Mouse (Mus musculus) Patski (cell line): ENCODE results near the gene Pdhb. TPM values are rescaled to one million over a fixed set of nuclear protein-coding genes. Genes with fewer than 3 reads are reported as not detected.
"Not testable (repeated sequence)": the region's sequence is repeated elsewhere in the genome, so short reads cannot be mapped to it uniquely, and the experiment has no call there.

Source experiments
- ATAC-seq: fragments of 100-300 bp; one replicate; pipeline ENCODE4 v1.8.0; 2021
- CTCF ChIA-PET: fragments of 350-600 bp; sonication (Branson Sonifier 250); formaldehyde crosslinking; loops from one replicate; lab custom pipeline; 2022; ENCODE audit warnings: inconsistent platforms; lab: Charles Lee
- POLR2A ChIA-PET: fragments of 350-600 bp; sonication (Branson Sonifier 250); formaldehyde crosslinking; loops from one replicate; lab custom pipeline; 2022; ENCODE audit warnings: antibody characterized with exemption, inconsistent platforms; lab: Charles Lee
- DNase-seq: peaks from one replicate; pipeline ENCODE4 v3.0.0-alpha.2; 2011; ENCODE audit warnings: low read depth, low spot score
- H3K27me3 ChIP-seq: fragments of 371-371 bp; one replicate; pipeline ENCODE4 v1.5.1; 2021
- CTCF ChIP-seq: fragments of 100-300 bp; IDR thresholded peaks from one replicate; pipeline ENCODE4 v1.5.1; 2021
- in situ Hi-C: fragments of 300-500 bp; cut with MboI; formaldehyde crosslinking; loops from 3 replicates; pipeline ENCODE4 v1.11.1; 2018; ENCODE audit warnings: low pct_unique_long_range_greater_than_20kb, mixed read lengths
- polyA plus RNA-seq: library from polyadenylated mRNA; unstranded; gene quantifications from one replicate; pipeline ENCODE4 v1.2.3, GENCODE M21; 2021

Pdhb gene
- polyA plus RNA-seq, 1 experiment from 2014 or later = 217 TPM

DNA sequence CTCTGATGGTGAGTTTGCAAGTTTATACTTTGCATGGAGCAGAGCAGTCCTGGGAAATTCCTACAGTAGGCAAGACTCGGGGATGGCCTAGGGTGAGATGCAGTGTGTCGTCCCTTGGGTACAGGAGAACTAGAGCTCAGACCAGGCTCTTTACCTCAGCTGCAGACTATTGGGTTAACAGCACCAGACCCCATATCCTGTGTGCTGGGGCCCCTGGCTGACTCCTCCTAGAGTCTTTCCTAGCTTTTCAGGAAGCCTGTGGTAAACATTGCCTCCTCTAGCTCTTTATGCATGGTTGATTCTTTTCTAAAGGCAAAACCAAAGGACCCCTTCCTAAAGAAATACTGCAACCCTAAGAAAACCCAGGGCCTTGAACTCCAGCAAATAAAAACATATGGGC lies 31.7 kb downstream of the Pdhb start:
- H3K27me3 ChIP-seq = no peaks in the 10 kb centered on the region
- TF ChIP-seq CTCF = no peak
- ChIA-PET POLR2A (no interaction called here), CTCF (interaction anchor here (1.1 to 1.4 kb wide), 5 partner anchors 11 to 24 kb away, joined by 3 to 4 read pairs (median 3); no protein-coding TSS in a partner anchor)
- DNase-seq = no peak
- in situ Hi-C loops = no loop called here
- ATAC-seq = no peak

DNA sequence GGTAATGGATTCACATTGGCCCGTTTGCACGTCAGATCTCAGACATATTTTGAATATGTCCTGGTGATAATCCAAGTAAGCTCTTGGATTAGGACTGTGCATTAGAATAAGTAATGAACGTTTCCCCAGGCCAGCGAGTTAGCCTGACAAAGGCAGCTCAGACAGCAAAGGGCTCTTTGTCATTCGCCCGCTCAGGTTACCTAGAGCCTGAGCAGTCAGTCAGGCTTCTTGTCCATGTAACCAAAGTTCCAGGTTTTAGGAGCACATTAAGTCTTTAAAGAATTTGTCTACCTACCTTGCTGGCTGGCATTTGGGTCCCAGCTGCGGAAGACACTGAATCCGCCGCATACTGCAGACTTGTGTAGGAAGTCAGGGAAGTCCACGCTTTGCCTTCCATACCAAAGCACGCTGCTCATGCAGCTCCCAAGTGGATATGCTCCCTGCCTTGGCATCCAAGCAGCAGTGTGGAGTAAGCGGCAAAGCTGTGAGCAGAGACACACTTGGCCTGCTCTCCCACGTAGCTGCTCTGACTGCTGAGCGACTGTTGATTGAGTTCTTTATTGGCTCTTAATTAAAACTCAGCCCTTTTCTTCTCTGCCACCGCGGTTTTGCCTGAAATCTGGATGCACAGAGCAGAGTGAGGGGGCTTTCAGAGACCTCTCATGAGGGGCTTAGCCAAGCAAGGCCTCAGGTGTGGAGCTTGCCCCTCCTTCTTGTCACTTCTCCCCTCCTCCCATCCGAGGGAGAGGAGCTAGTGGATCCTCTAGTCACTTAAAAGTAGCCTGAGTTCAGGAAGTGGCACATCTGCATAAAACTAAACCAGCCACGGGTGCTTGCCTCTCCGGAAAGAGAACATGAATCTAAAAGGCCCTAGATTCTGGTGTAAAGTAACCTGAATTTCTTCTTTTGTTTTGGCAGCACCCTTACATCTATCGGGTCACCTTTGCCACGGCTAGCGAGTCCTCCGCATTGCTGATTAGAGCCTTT lies 32.8 kb downstream of the Pdhb start:
- H3K27me3 ChIP-seq = no peaks in the 10 kb centered on the region
- CTCF ChIA-PET = no interaction called here
- DNase-seq (no peak), ATAC-seq (no peak)
- no peak for TF ChIP-seq CTCF
- in situ Hi-C loops = no loop called here
- POLR2A ChIA-PET = no interaction called here

- no peak for TF ChIP-seq CTCF
- in situ Hi-C loops = no loop called here
- ATAC-seq (peak; percentile 92), DNase-seq (peak; percentile 48)
- no peaks in the 10 kb centered on the region for H3K27me3 ChIP-seq
- ChIA-PET CTCF (interaction anchor here (1.2 to 1.8 kb wide), 3 partner anchors 17 to 21 kb away, joined by 3 to 4 read pairs (median 4); no protein-coding TSS in a partner anchor), POLR2A (interaction anchor here (1.2 kb wide), 1 partner anchor 33 kb away, joined by 4 read pairs; no protein-coding TSS in a partner anchor)
Measured at GRCm38 (mm10) chr14:8135130-8135529, 37.7 kb downstream of the Pdhb start.

GRCm38 (mm10) chr14:8134234-8134633 lies 38.6 kb downstream of the Pdhb start:
- CTCF ChIA-PET = interaction anchor here (0.8 to 1.8 kb wide), 5 partner anchors 9 to 48 kb away, joined by 3 to 4 read pairs (median 4); no protein-coding TSS in a partner anchor
- POLR2A ChIA-PET = interaction anchor here (1.2 kb wide), 1 partner anchor 32 kb away, joined by 4 read pairs; no protein-coding TSS in a partner anchor
- H3K27me3 ChIP-seq = no peaks in the 10 kb centered on the region

DNA sequence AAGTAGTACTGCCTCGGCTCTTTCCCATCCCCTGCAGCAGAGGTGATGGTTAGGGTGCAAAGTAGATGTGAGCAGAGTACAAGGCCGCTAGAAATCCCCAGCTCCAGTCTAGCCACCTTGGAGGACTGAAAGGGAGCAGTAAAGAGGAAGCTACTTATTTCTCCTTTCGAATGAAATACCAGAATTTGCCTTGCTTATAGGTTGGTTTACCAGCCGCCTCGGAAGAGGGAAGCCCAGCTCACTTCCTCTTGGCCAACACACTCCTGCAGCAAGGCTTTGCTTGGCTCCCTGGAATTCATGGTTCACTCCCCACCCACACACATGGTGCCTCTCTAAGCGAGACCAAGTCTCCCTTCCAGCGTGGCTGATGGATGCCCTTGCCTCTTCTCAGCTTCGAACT lies 40.0 kb downstream of the Pdhb start:
- in situ Hi-C loops = no loop called here
- H3K27me3 ChIP-seq = no peaks in the 10 kb centered on the region
- ChIA-PET POLR2A (no interaction called here), CTCF (no interaction called here)
- DNase-seq (no peak), ATAC-seq (no peak)
- no peak for TF ChIP-seq CTCF

More at GRCm38 (mm10) chr14:8134234-8134633, 38.6 kb downstream of the Pdhb start:
- DNase-seq (no peak), ATAC-seq (no peak)
- in situ Hi-C loops = no loop called here
- no peak for TF ChIP-seq CTCF

DNA sequence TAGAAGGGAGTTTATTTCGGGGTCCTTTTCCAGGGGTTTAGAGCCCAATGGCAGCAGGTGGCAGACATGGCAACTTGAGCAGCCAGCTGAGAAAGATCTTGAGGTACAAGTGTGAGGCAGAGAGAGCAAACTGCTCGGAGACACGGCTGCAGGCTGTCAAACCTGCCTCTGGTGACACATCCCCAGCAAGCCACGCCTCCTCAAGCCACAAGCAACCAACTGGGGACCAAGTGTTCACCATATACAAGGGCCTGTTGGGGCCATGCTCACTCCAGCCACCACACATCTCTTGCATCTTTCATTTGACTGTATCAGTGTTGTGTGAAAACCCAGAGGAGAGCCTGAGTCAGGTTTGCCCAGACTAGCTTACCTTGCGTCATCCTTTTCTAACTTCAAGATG lies 44.9 kb downstream of the Pdhb start:
- POLR2A ChIA-PET = no interaction called here
- in situ Hi-C loops = no loop called here
- CTCF ChIA-PET = no interaction called here
- DNase-seq (no peak), ATAC-seq (no peak)
- no peak for TF ChIP-seq CTCF
- H3K27me3 ChIP-seq = no peaks in the 10 kb centered on the region

DNA sequence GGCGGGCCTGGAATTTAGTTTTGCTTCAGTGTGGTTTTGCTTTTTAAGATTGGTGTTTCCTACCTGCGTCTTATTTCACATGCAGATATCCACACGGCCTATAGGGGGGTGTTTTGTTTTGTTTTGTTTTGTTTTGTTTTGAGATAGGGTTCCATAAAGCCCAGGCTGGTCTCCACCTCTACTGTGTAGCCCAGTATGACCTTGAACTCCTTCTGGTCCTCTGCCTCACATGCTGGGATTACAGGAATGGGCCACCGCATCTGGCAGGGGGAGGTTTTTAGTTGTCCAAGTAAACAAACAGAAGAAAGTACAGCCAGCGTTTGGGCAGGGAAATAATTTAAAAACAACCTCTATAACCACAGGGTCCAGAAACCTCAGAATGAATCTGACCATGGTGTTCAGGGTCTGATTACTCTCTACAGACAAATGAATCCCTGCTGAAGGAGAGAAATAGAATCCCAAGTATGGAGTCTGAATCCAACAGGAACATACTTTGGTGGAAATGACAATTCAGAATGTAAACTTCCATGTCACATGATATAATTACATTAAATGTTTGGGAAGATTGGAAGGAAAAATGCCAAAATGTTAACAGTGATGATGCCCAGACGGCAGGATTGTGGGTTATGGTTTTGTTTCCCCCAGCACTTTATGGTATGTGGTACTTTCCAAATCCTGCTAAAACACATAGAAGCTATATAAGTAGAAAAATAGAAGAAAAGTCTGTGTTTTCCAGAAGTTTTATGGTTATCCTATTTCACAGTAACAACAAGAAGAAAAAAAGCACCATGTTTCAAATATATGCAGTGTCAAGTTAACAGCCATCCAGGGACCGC lies 48.6 kb downstream of the Pdhb start:
- POLR2A ChIA-PET = no interaction called here
- DNase-seq (no peak), ATAC-seq (no peak)
- H3K27me3 ChIP-seq = no peaks in the 10 kb centered on the region
- TF ChIP-seq CTCF = no peak
- CTCF ChIA-PET = interaction anchor here (1.4 to 1.7 kb wide), 2 partner anchors 12 to 19 kb away, joined by 3 to 4 read pairs; no protein-coding TSS in a partner anchor
- in situ Hi-C loops = no loop called here

DNA sequence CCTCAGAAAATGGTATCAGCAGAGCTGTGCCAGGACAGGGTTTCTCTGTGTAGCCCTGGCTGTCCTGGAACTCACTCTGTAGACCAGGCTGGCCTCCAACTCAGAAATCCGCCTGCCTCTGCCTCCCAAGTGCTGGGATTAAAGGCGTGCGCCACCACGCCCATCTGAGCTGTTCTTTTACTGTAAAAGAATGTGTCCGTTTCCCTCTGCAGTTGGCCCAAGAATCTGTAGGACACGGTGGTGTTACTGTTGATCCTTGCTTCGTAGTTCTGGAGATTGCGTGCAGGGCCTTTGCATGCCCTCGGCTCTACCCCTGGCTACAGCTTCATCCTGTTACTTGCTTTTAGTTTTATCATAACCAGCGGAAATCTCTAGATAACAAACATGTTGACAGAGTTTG lies 49.2 kb downstream of the Pdhb start:
- H3K27me3 ChIP-seq, ATAC-seq, POLR2A ChIA-PET, in situ Hi-C loops, DNase-seq: not testable (repeated sequence)
- CTCF ChIA-PET = interaction anchor here (1.2 to 1.7 kb wide), 4 partner anchors 12 to 19 kb away, joined by 3 to 4 read pairs (median 3); no protein-coding TSS in a partner anchor

- no peak for TF ChIP-seq CTCF
- CTCF ChIA-PET = interaction anchor here (1.2 to 1.7 kb wide), 5 partner anchors 9 to 20 kb away, joined by 3 to 4 read pairs (median 3); no protein-coding TSS in a partner anchor
- no peak for DNase-seq
- H3K27me3 ChIP-seq = no peaks in the 10 kb centered on the region
- POLR2A ChIA-PET = interaction anchor here (0.6 kb wide), 1 partner anchor 19 kb away, joined by 3 read pairs; no protein-coding TSS in a partner anchor
- in situ Hi-C loops = no loop called here
- ATAC-seq = no peak
Measured at GRCm38 (mm10) chr14:8123141-8123540, 49.7 kb downstream of the Pdhb start.

DNA sequence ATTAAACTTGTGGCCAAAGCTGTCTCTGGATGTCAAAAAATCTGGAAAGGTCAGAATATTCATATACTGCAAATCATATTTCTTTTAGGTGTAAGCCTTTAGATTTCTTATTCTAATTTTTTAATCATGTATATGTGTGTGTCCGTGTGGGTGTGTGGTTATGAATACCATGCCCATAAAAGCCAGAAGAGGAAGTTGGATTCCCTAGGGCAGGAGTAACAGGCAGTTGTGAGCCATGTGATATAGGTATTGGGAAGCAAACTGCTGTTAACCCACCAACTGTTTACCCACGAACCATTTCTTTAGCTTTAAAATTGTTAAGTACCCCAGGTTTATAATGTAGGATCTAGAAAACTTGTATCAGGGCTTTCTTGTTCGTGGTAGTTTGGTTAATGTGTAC lies 52.9 kb downstream of the Pdhb start:
- POLR2A ChIA-PET = interaction anchor here (0.7 kb wide), 1 partner anchor 12 kb away, joined by 3 read pairs; no protein-coding TSS in a partner anchor
- in situ Hi-C loops = no loop called here
- CTCF ChIA-PET = interaction anchor here (1.3 kb wide), 1 partner anchor 13 kb away, joined by 3 read pairs; no protein-coding TSS in a partner anchor
- no peaks in the 10 kb centered on the region for H3K27me3 ChIP-seq
- DNase-seq (no peak), ATAC-seq (no peak)
- no peak for TF ChIP-seq CTCF
